Mouse (Mus musculus): ENCODE measurements around the gene Pi16. TPM values are rescaled to one million over a fixed set of nuclear protein-coding genes. Genes with fewer than 3 reads are reported as not detected.

The Pi16 gene
- polyA plus RNA-seq, 1 experiment from 2014 or later = 4.1 TPM

DNA sequence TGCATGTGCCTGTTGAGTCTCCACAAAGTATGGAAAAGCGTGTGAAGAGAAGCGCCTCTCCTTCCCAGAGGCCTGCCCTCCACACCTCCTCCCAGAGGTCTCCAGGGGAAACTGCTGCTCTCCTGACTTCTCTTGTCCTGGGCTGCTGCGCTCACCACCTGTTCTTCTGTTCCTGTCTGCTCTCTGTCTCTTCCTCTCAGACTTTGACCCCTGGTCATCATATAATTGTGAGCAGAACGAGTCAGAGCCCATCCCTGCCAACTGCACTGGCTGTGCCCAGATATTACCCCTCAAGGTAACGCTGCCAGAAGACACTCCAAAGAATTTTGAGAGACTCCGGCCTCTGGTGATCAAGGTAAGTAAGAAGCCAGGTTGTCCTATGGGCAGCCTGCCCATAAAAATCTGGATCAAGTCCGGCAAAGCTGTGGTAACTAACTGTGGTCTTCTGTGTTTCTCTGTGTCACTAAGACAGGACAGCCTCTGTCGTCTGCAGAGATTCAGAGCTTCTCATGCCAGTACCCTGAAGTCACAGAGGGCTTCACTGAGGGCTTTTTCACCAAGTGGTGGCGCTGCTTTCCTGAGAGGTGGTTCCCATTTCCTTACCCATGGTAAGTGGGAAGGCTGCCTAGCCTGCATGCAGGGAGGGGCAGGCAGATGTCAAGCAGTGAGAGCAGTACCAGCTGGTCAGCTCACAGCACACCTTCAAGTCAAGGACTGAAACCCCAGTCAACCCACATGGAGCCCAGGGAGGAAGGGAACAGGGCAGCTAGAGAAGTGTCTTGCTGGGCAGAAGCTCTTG, 23.5 kb upstream of the Pi16 start:
- Histone ChIP-seq H3K4me1 (replicated peaks; ENCODE audit: insufficient read depth, low read length) (peaks cover 20% of the 10 kb centered on the region), H3K27ac (peak overlapping the region; percentile 26; the same call in 1 of the 2 replicates), H3K36me3 (ENCODE audit: insufficient read depth, low read length) (0 out of 2 replicates have a peak, but pooled peaks cover 15% of the 10 kb centered on the region), H3K9me3 (replicated peaks; ENCODE audit: low read length) (no peaks in the 10 kb centered on the region), H3K27me3 (ENCODE audit: insufficient read depth, low read length) (no peaks in the 10 kb centered on the region), H3K4me2 (ENCODE audit: low read length) (no peak overlapping the region), H3K9ac (ENCODE audit: low read depth, low read length) (no peak overlapping the region), H3K4me3 (replicated peaks; ENCODE audit: low read depth, low read length) (no peak overlapping the region)
- peak; percentile 63 for TF ChIP-seq CTCF (IDR thresholded peaks at IDR 0.05; ENCODE audit: low read depth)
- WGBS = 72% methylated on average over 9 of the region's 9 CpGs
- DNase-seq (ENCODE audit: low spot score) (peak; percentile 68), ATAC-seq (replicated peaks; ENCODE audit: low FRiP score, low read depth) (no peak)

DNA sequence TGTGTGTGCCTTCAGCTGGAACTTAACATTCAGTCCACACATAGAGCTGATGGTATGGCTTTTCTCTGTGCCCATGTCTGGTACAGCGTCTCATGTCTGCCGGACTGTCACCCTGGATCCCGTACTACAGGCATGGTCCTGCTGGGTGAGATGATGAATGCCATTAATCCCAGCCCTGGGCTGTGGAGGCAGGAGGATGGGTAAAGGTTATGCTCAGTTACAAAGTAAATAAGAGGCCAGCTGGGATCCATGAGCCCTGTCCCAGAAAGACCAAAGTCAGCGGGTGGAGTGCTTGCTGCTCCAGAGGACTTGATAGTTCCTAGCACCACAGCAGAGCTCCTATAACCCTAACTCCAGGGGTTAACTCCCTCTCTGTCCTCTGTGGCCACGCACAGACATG, 21.6 kb upstream of the Pi16 start:
- Histone ChIP-seq H3K9ac (ENCODE audit: low read depth, low read length) (no peak overlapping the region), H3K27me3 (ENCODE audit: insufficient read depth, low read length) (no peaks in the 10 kb centered on the region), H3K36me3 (ENCODE audit: insufficient read depth, low read length) (0 out of 2 replicates have a peak, but pooled peaks cover 15% of the 10 kb centered on the region), H3K9me3 (replicated peaks; ENCODE audit: low read length) (no peaks in the 10 kb centered on the region), H3K4me2 (ENCODE audit: low read length) (no peak overlapping the region), H3K27ac (peak overlapping the region; percentile 84; the same call in 1 of the 2 replicates), H3K4me1 (replicated peaks; ENCODE audit: insufficient read depth, low read length) (peaks cover 26% of the 10 kb centered on the region), H3K4me3 (replicated peaks; ENCODE audit: low read depth, low read length) (no peak overlapping the region)
- peak; percentile 81 for DNase-seq (ENCODE audit: low spot score)
- TF ChIP-seq CTCF (IDR thresholded peaks at IDR 0.05; ENCODE audit: low read depth) = no peak
- no peak; the same call in 1 of the 2 replicates for ATAC-seq (replicated peaks; ENCODE audit: low FRiP score, low read depth)
- 38% methylated on average over 5 of the region's 5 CpGs for WGBS

GRCm38 (mm10) chr17:29297321-29297720, 20.2 kb upstream of the Pi16 start:
- Histone ChIP-seq H3K9me3 (replicated peaks; ENCODE audit: low read length) (no peaks in the 10 kb centered on the region), H3K4me2 (ENCODE audit: low read length) (no peak overlapping the region)
- ATAC-seq (replicated peaks; ENCODE audit: low FRiP score, low read depth) = no peak

DNA sequence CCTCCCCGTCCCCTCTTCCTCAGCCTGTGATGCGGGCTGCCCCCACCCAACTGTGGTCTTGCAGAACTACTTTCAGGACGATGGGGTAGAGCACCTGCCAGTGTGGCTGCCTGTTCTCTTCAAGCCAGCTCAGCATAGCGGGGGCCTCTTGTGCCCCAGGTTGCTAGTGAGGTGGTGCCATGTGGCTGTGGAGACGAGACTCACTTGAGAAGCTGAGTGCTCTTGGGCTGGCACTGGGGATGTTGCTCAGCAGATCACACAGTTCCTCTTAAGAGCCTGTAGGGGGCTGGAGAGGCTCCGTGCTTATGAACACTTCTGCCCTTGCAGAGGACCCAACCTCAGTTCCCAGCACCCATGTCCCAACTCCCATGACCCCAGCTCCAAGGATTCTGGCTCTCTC, 19.7 kb upstream of the Pi16 start:
- no peaks in the 10 kb centered on the region for H3K27me3 ChIP-seq (ENCODE audit: insufficient read depth, low read length)
- peaks cover 16% of the 10 kb centered on the region; the same call in 1 of the 2 replicates for H3K36me3 ChIP-seq (ENCODE audit: insufficient read depth, low read length)
- no peak for DNase-seq (ENCODE audit: low spot score)
- TF ChIP-seq CTCF (IDR thresholded peaks at IDR 0.05; ENCODE audit: low read depth) = peak; percentile 44
- H3K27ac ChIP-seq = peak overlapping the region; percentile 84
- peaks cover 26% of the 10 kb centered on the region for H3K4me1 ChIP-seq (replicated peaks; ENCODE audit: insufficient read depth, low read length)
- 56% methylated on average over 6 of the region's 6 CpGs for WGBS
- no peak overlapping the region for H3K4me3 ChIP-seq (replicated peaks; ENCODE audit: low read depth, low read length)
- H3K4me2 ChIP-seq (ENCODE audit: low read length) = no peak overlapping the region
- H3K9me3 ChIP-seq (replicated peaks; ENCODE audit: low read length) = no peaks in the 10 kb centered on the region
- H3K9ac ChIP-seq (ENCODE audit: low read depth, low read length) = peak overlapping the region; percentile 27; the same call in 1 of the 2 replicates
- 0 out of 2 replicates have a peak, but pooled peaks have one; percentile 3 for ATAC-seq (replicated peaks; ENCODE audit: low FRiP score, low read depth)

More at GRCm38 (mm10) chr17:29297321-29297720, 20.2 kb upstream of the Pi16 start:
- Histone ChIP-seq H3K27me3 (ENCODE audit: insufficient read depth, low read length) (no peaks in the 10 kb centered on the region), H3K4me1 (replicated peaks; ENCODE audit: insufficient read depth, low read length) (peaks cover 26% of the 10 kb centered on the region), H3K36me3 (ENCODE audit: insufficient read depth, low read length) (peaks cover 16% of the 10 kb centered on the region; the same call in 1 of the 2 replicates), H3K4me3 (replicated peaks; ENCODE audit: low read depth, low read length) (no peak overlapping the region), H3K9ac (ENCODE audit: low read depth, low read length) (peak overlapping the region; percentile 27; the same call in 1 of the 2 replicates), H3K27ac (peak overlapping the region; percentile 84)
- DNase-seq (ENCODE audit: low spot score) = no peak
- WGBS = 24% methylated on average over 10 of the region's 10 CpGs
- TF ChIP-seq CTCF (IDR thresholded peaks at IDR 0.05; ENCODE audit: low read depth) = no peak

DNA sequence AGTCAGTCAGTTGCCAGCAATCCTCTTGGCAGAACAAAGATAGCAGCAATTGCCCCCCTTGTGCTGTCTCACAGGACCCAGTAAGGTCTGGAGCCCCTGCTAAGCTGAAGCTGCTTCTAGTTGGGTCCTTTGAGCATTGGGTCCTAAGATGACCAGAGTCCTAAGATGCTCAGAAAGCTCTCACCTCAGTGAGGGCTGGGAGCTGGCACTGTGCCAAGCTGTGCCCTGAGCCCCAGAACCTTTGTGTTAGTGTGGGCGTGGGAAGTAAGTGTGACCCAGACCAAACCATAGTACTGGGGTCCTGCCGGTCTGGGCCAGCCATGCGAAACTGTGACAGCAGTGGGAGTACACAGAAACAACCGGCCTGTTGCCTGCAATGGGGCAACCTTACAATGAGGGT, 18.2 kb upstream of the Pi16 start:
- WGBS = 36% methylated on average over 4 of the region's 4 CpGs
- H3K9ac ChIP-seq (ENCODE audit: low read depth, low read length) = no peak overlapping the region
- DNase-seq (ENCODE audit: low spot score) = no peak
- H3K4me1 ChIP-seq (replicated peaks; ENCODE audit: insufficient read depth, low read length) = peaks cover 37% of the 10 kb centered on the region
- H3K9me3 ChIP-seq (replicated peaks; ENCODE audit: low read length) = no peaks in the 10 kb centered on the region
- no peak overlapping the region for H3K27ac ChIP-seq
- peaks cover 13% of the 10 kb centered on the region; the same call in 1 of the 2 replicates for H3K36me3 ChIP-seq (ENCODE audit: insufficient read depth, low read length)
- no peaks in the 10 kb centered on the region for H3K27me3 ChIP-seq (ENCODE audit: insufficient read depth, low read length)
- no peak overlapping the region for H3K4me3 ChIP-seq (replicated peaks; ENCODE audit: low read depth, low read length)
- ATAC-seq (replicated peaks; ENCODE audit: low FRiP score, low read depth) = no peak
- H3K4me2 ChIP-seq (ENCODE audit: low read length) = no peak overlapping the region
- no peak for TF ChIP-seq CTCF (IDR thresholded peaks at IDR 0.05; ENCODE audit: low read depth)

GRCm38 (mm10) chr17:29300926-29301325, 16.6 kb upstream of the Pi16 start:
- no peak overlapping the region for H3K9ac ChIP-seq (ENCODE audit: low read depth, low read length)
- no peaks in the 10 kb centered on the region for H3K27me3 ChIP-seq (ENCODE audit: insufficient read depth, low read length)
- H3K4me2 ChIP-seq (ENCODE audit: low read length) = no peak overlapping the region
- peaks cover 43% of the 10 kb centered on the region for H3K4me1 ChIP-seq (replicated peaks; ENCODE audit: insufficient read depth, low read length)
- no peak overlapping the region for H3K27ac ChIP-seq
- H3K36me3 ChIP-seq (ENCODE audit: insufficient read depth, low read length) = peaks cover 7% of the 10 kb centered on the region; the same call in 1 of the 2 replicates
- no peak for TF ChIP-seq CTCF (IDR thresholded peaks at IDR 0.05; ENCODE audit: low read depth)
- H3K9me3 ChIP-seq (replicated peaks; ENCODE audit: low read length) = no peaks in the 10 kb centered on the region
- no peak overlapping the region for H3K4me3 ChIP-seq (replicated peaks; ENCODE audit: low read depth, low read length)
- ATAC-seq (replicated peaks; ENCODE audit: low FRiP score, low read depth) = no peak
- WGBS = 86% methylated on average over 7 of the region's 7 CpGs
- no peak for DNase-seq (ENCODE audit: low spot score)
